Mouse (Mus musculus) inflammation-experienced regulatory T-cells (primary cell): Measurements from ENCODE around the gene Bst1. TPM values are rescaled to one million over a fixed set of nuclear protein-coding genes. Genes with fewer than 3 reads are reported as not detected.

Experiments
- polyA plus RNA-seq, 2 experiments: library from polyadenylated mRNA; unstranded; fragments of 100-300 nt; shearing (Covaris generic); gene quantifications; one replicate each; pipeline ENCODE4 v1.2.1; 2017

The Bst1 gene
- under 1 TPM; 0.20 to 0.51 TPM for polyA plus RNA-seq

DNA sequence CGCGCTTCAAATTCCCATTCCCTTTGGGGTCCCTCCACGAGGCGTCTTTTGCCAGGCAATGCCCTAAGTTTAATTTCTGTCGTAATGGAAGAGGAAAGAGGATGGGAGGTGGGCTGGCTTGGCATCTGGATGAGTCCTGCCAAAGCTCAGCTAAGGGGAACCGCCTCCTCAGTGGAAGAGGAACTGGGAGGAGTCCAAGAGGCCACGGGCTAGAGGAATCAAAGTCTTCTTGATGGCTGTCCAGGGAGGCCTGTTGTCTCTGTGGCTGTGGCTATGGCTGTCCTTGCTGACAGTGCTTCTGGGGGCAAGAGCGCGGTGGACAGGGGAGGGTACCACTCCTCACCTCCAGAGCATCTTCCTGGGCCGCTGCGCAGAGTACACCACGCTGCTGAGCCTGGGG lies at the start of gene Bst1:
TSS of gene Bst1 (plus strand) at position 191 of the 400 bp plus-strand sequence.

GRCm38 (mm10) chr5:43821538-43821937 lies 2.9 kb downstream of the Bst1 start, which contains the start of gene Fbxl5:
Gene Fbxl5 (minus strand): TSS chr5:43821638.

DNA sequence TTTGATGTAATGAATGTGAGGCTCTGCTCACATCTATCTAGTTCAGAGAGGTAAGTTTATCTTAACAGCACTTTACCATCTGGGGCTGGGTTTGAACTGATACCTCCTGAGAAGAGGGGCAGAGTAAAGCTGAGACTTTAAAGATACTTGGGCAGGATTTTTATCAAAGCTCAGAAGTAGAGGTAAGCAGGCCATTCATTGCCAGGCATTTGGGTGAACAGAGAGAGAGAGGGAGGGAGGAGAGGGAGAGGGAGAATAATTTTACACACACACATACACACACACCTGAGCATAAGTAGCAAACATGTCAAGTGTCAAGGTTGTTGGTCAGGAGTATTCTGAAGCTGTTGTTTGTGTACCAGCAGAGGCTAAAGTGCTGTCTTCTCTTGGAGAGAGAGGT lies 49.6 kb downstream of the Bst1 start, which contains the start of gene Cd38:
TSS of gene Cd38 (plus strand) at position 301 of the 400 bp plus-strand sequence.

Other genes with a start within 250 kb of the Bst1 start
- 1 to 10 TPM in 1 of 2 experiments, under 1 TPM in 1; 0.95 to 1.5 TPM for gene Cc2d2a, start 156.5 kb upstream of the Bst1 start, polyA plus RNA-seq
- gene Fbxl5, start 2.8 kb downstream of the Bst1 start, polyA plus RNA-seq = 10 to 100 TPM; 68.2 to 70.7 TPM
- 10 to 100 TPM; 18.8 to 42.5 TPM for gene Cd38, start 49.7 kb downstream of the Bst1 start, polyA plus RNA-seq
- gene Gm7879, start 94.3 kb downstream of the Bst1 start, polyA plus RNA-seq = under 1 TPM; 0.37 to 0.53 TPM
- gene Fgfbp1, start 162.9 kb downstream of the Bst1 start, polyA plus RNA-seq = 1 to 10 TPM in 1 of 2 experiments, under 1 TPM in 1; 0.36 to 6.0 TPM